Mouse (Mus musculus) right cerebral cortex, postnatal 10 days (tissue): ENCODE data around the gene Golga7b.

Experiments
- DNase-seq, 2 experiments: peaks; one replicate each; pipeline ENCODE4 v3.0.0; 2021; ENCODE audit warnings: low spot score in 2 of 2

Golga7b gene

DNA sequence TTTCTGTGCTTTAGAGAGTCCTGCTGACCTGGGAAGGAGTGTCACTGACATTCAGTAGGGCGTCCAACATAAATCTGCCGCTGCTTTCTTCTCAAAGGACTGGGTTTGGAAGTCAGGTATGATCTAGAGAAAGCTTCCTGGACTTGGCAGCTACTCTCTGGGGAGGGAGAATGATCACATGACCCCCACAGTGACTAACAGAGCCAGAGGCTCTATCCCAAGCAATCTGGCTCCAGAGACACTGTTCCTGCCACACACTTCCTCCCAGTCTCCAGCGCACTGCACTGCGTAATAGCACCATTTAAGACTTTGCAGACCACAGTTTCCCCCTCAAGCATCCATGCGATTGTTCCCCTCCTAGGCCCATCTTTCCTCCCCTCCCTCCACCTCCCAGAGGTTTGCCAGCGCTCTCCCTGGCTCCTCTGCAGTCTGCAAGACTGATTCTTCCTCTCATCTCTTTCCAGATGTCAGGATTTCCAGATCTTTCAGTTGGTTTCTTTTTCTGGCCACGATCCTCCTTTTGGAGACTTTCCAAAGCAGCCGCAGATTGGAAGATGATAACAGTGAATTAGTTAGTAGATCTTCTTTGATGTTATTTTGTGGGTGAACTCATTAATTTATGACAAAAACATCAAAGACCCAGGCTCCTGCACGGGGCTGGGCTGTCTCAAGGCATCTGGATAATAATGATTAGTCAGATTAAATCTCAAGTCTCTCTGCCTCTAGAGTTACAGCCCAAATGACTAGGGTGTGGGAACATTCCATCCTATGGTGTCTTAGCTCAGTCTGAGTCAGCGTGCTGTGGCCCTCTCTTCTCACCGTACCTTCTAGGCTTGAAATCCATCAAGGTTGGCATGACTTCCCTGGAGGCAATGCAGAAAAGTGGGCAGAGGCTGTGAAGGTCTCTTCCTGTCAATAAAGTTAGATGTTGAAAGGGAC lies 2.9 kb downstream of the Golga7b start:
- no peak for DNase-seq

DNA sequence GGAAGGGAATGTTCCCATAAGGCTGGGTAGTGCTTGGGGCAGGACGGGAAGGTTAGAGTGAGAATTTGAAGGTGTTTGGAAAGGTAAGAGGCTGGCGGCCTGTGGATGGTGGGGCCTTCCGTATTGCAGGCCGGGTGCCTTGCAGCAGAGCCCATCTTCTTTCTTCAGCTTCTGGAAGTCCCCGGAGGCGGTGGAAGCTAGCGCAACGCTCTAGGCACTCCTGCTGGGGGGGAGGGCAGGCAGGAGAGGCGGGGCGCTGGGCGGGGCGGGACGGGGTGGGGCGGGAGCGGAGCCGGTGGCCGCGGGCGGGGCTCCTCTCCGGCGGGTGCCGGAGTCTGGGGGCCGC lies 8.0 kb downstream of the Golga7b start:
- DNase-seq: peak; percentile 81

- DNase-seq: peak; percentile 76 to 78
Observed at GRCm38 (mm10) chr19:42255784-42256610, 8.6 kb downstream of the Golga7b start.

DNA sequence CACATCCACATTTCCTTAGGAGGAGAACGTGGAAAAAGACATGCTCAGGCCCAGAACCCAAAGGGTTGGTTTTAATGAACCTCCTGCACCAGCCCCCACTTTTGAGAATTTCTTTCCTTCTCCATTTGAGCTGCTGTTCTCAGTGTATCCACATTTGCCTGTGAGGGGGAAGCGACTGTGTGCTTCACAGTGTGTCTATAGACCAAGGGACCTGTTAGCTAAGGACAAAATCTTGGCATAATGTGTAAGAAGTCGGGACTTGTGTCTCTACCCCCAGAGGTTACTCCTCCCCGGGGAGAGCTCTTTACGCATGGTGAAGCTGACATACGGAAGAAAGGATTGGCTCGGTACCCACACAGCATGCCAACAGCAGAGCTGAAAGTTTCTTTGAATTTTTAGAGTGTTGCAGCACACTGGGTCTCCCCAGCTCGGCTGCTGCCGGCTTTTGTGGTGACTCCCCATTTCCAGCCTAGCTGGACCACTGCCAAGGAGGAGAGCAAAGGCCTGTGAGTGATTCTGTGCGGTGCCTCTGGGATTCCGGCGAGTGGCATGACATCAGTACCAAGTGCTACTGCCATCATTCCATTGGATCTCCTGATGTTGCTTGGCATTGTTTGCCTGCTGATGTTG lies 9.4 kb downstream of the Golga7b start:
- DNase-seq: peak; percentile 68 to 79

GRCm38 (mm10) chr19:42257241-42257635 lies 9.9 kb downstream of the Golga7b start:
- DNase-seq: no peak

DNA sequence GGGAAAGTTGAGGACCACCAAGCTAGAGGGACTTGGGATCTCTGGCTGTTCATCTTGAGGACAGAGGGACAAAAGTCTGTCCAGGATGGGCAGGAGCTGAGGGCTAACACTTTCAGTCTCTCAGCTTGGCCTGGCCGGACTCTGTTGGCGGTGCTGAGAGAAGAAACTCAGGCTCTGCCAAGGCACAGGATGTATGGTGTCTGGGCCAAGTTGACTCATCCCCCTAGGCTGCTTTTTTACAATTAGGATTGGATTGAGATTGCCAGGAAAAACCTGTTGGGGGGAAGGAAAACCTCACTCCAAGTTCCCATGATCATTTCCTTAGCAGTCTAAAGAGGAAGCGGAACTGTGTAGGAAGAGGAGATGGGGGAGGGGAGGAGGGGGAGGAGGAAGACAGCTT lies 10.7 kb downstream of the Golga7b start:
- DNase-seq: no peak

- no peak for DNase-seq
Observed at GRCm38 (mm10) chr19:42258596-42258995, 11.2 kb downstream of the Golga7b start.

DNA sequence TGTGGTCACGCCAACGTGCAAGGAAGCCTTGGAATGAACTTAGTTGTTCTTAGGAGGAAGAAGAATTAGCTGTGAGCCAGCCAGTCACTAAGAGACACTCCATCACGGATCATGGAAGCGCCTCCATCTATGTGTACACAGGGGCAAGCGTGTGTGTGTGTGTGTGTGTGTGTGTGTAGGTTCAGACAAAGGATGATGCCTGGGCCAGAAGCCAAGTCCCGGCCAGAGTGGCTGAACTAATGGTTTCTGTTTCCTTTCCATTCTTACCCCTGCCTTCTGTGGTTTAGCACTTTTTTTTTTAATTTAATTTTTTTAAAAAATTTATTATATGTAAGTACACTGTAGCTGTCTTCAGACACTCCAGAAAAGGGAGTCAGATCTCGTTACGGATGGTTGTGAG lies 13.1 kb downstream of the Golga7b start:
- no peak for DNase-seq

DNA sequence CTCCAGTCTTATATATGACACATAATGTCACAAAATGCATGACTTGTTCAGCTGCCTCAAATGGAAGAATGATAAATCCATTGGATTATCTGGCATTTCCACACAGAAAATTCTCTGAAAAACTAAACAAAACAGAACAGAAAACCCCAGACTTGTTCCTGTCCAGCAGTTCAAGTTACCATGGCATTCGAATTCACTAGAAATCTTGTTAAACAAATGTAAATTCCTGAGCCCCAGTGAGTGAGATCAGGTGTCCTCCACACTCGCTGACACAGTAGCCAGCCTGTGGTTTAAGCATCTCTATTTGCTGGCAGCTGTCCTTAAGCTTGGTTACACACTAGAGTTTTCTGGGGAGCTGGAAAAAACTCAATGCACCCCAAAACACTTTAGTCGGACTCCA lies 16.1 kb downstream of the Golga7b start:
- no peak for DNase-seq

GRCm38 (mm10) chr19:42268337-42268736 lies 21.0 kb downstream of the Golga7b start:
- DNase-seq: no peak

GRCm38 (mm10) chr19:42270119-42270518 lies 22.7 kb downstream of the Golga7b start:
- no peak for DNase-seq

GRCm38 (mm10) chr19:42271182-42271581 lies 23.8 kb downstream of the Golga7b start:
- DNase-seq: no peak

- peak; percentile 92 to 93 for DNase-seq
Observed at GRCm38 (mm10) chr19:42272003-42272963, 24.9 kb downstream of the Golga7b start.

GRCm38 (mm10) chr19:42277288-42277687 lies 29.9 kb downstream of the Golga7b start:
- DNase-seq: no peak

- DNase-seq: no peak
Observed at GRCm38 (mm10) chr19:42278461-42278860, 31.1 kb downstream of the Golga7b start.

- no peak for DNase-seq
Observed at GRCm38 (mm10) chr19:42279611-42280010, 32.2 kb downstream of the Golga7b start.

GRCm38 (mm10) chr19:42284178-42284577 lies 36.8 kb downstream of the Golga7b start:
- DNase-seq: no peak

- DNase-seq: no peak
Observed at GRCm38 (mm10) chr19:42288361-42288760, 41.0 kb downstream of the Golga7b start.

DNA sequence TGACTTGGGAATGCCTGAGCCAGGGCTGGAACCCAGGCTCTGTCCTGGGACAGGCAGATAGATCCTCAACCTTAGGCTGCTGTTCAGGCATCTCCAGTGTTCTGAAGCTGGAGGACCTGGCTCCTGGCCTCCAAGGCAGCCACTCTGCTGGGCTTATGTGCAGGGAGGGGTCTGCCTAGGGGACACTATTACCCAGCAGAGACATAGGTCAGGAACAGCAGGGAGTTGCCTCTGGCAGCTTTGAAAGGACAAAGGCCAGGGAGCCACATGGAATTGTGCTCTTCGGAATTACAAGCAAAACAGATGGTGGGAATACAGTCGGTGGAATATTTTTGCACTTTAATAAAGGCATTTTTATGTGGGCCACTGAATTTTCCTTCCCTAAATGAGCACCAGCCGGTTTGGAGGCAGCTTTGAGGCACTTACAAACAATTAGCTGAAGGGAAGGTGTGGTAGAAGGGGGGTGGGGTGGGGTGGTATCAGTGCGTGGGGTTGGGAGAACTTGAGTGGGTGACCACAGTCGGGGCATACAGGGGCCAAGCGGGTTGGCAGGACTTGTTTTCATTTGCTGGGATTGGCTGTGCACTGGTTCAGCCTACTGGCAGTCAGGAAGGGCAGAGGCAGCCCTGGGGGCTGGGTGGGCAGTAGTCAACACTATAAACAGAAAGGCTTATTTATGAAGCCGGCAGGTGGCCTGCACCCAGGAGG lies 43.7 kb downstream of the Golga7b start:
- peak in 1 of 2 experiments; percentile 57 for DNase-seq

DNA sequence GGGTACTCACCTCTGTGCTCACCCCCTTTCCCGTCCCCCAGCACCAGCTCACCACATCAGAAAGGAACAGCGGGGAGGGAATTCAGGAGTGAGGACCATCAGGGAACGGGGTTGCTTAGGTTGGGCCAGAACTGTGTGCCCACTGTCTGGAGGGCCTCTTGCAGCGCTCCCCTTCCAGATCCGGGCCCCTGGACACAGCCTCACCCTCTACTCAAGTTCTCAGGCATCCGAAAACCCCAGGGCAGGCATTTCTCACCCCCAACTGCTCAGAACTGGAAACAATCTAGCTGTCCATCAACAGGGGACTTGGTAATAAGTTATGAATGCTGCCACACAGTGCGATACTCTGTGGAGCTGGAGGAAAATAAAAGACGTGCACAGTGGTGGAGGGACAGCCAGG lies 44.7 kb downstream of the Golga7b start:
- DNase-seq: no peak
